Mouse (Mus musculus) right cerebral cortex, postnatal 25 days (tissue): ENCODE results near the gene Lbhd1.
A peak's percentile ranks its signal among the peaks of the same experiment; 100 is the strongest.
"Not testable (repeated sequence)": the region's sequence is repeated elsewhere in the genome, so short reads cannot be mapped to it uniquely, and the experiment has no call there.

ENCODE experiments used
- DNase-seq: peaks from one replicate; pipeline ENCODE4 v3.0.0; 2022

The Lbhd1 gene

DNA sequence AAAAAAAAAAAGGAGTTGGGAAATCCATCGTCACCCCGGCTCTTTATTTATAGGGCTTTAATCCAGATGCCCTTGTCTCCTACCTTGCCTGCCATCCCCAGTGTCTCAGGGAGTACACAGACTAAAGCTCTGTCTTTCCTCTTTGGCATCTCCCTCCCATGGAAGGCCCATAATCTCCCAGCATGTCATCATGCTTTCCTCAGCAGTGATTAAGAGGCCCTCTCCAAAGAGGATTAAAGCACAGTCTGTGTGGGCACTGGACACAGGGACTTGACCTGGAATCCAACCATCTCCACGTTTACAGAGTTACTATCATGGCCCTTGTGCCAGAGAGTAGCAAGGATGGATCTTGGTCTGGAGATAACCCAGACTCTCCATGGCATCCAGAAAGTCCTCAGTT lies at the start of gene Lbhd1, which contains the start of gene Gm49403:
Gene Lbhd1, plus strand, starts transcription at position 117 of the 400 bp plus-strand sequence.
Gene Gm49403, plus strand, starts transcription at position 315 of the 400 bp plus-strand sequence.
- no peak for DNase-seq

DNA sequence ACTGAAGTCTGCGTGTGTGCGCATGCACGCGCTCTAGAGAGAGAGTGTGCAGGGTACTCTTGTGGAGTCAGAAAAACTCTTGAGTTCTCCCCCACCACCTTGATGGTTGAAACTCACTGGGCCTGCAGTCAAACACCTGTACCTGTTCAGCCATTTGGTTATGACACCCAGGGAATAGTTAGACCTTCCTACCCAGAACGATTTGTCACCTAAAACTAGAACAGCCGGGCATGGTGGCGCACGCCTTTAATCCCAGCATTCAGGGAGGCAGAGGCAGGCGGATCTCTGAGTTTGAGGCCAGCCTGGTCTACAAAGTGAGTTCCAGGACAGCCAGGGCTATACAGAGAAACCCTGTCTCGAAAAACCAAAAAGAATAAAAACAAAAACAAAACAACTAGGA lies 47.2 kb upstream of the Lbhd1 start:
- DNase-seq: not testable (repeated sequence)

DNA sequence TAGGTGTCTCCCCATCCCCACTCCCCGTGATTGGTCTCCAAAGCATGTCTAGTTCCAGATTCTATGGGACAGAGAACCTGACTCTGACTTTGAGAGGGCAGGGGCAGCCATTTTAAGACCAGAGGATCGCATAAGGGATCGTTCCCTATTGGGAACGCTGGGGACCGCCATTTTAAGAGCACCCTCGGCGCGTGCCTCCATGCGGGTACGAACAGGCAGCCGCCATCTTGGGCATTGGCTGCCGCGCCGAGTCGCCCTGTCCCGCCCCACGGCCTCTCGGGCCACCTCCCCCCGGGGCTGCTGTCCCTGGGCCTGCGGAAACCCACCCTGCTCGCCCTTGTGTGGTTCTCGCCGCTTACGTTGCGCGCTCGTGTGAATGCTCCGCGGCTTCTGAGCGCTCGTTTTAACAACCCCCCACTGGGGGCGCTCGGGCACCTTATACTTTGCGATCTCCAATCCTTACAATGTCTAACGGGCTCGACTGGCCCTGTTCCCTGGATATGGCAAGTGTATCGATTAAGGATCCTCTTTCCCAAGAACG lies 46.2 kb upstream of the Lbhd1 start, which contains the start of gene Bscl2:
Gene Bscl2, plus strand, starts transcription at position 217 of the 541 bp plus-strand sequence.
- DNase-seq: peak; percentile 84

DNA sequence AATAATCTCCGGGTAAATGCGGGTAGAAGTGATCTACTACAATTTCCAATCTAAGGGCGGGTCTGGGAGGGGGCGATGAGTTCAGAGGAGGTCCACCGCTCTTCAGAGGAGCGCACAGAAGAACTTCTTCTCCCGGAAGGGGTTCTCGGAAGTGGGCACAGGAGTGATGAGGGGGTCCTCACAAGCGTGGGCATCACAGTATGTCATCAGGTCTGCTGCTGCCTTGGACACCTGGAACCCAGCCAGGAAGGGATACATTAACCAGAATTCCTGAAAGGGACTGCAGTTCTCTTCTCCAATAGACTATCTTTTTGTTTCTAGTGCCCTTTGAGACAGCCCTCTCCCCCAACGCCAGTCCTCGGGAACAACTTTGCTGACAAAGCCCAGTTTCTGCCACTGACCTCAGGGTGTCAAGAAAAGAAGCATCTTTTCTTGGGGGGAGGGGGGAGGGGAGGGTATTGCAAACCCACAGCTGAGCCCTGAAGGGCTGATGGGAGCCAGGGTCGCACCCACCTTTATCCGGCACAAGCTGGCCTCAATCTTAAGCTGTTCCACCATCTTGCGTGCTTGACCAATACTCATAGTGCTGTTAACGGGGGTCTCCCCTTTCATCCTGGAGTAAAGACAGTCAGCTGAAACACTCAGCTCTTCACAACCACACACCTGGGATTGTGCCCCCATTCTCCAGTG lies 45.3 kb upstream of the Lbhd1 start:
- DNase-seq: peak; percentile 44

DNA sequence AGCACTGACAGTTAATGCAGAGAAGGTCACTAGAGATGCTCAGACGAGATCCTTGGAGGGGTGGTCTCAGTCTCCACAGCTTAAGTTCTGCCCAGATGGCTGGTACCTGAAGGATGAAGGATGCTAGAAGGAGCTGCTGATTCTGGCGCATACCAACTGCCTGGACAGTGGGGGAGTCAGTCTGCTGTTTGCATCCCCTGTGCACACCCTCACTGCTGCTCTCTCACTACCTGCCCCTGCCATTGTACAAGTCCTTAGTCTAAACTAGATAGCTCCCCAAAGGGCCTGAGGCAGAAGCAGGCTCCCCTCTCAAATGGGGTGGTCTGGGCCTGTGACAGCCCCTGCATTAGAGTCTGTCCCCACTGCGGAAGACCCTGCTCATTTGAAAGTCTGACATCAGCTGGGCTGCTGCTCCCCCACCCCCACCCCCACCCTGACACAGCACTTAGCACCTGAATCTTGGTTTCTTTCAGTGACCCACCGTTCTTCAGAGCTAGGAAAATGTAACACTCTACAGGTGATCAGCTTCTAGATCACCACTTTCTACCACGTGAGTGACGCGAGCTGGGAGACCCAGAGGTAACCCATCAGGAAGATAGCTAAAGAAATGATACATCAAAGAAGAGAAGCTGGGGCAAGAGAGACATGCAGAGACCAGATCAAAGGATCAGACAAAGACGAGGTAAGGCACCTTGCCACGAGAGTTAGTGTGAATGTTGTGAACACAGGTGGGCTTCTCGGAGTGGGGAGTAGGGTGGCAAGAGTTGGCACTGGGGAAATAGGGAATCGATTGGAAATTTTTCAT lies 44.2 kb upstream of the Lbhd1 start, which contains the start of gene Gng3:
Gene Gng3, minus strand, starts transcription at position 92 of the 805 bp plus-strand sequence.
- DNase-seq: peak; percentile 85

DNA sequence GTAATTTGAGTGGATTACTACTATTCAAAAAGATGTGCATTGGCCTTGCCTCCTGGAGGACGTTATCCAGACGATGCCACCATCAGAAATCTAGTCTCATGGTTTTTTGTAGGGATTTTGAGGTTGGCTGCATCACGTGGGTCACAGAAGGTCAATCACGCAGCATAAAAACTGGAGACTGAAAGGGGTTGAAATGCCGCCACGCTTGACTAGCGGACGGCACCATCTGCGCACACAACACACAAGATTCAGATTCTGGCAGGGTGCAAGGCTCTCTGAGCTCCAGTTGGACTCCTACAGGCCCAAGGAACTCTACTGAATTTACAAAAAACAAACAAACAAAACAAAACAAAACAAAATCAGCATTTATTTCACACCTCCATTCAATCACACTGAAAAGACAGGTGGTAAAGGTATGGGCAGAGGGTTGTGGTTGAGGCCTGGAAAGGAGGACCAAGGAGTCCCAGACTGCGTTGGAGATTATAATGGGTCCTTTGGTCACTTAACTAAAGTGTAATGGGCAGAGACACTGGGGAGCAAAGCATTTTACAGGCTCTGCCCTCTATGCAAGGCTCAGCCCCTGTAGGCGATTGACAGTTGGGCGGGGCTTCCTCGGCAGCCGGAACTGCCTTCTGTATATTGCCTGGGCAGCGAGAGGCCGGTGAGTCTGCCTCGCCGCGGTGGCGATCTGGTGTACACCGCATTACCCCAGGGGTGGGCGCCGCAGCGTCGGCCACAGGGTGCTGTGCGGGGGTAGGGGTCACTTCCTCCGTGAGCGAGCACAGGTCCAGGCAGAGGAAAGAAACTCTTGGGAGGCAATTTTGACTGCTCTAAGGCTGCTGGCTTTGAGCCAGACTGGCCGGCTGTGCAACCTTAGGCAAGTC lies 43.4 kb upstream of the Lbhd1 start:
- DNase-seq: peak; percentile 79

DNA sequence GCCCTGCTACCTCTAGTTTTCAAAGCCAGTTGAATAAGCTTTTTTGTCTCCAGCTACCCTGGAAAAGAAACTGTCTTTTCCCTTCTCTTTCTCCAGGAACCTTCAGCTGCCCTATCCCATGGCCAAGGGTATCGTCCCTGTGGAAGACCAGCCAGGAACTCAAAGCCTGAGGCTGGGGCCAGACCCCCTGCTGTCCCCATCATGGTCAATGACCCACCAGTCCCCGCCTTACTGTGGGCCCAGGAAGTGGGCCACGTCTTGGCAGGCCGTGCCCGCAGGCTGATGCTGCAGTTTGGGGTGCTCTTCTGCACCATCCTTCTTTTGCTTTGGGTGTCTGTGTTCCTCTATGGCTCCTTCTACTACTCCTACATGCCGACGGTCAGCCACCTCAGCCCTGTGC lies 42.5 kb upstream of the Lbhd1 start:
- no peak for DNase-seq

DNA sequence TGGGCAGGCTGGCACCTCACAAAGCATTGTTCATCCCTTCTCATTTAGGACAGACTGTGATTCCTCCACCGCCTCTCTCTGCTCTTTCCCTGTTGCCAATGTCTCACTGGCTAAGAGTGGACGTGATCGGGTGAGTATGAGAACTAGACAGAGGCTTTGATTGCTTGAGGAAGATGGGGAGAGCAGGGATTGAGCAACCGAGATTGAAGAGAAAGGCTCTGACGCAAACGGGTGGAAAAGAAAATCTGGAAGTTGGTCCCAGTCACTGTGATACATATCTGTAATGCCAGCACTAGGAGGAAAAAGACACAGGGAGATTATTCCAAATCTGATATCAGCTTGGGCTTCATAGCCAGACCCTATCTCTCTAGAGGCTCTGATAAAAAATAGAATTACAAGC lies 40.6 kb upstream of the Lbhd1 start:
- no peak for DNase-seq

DNA sequence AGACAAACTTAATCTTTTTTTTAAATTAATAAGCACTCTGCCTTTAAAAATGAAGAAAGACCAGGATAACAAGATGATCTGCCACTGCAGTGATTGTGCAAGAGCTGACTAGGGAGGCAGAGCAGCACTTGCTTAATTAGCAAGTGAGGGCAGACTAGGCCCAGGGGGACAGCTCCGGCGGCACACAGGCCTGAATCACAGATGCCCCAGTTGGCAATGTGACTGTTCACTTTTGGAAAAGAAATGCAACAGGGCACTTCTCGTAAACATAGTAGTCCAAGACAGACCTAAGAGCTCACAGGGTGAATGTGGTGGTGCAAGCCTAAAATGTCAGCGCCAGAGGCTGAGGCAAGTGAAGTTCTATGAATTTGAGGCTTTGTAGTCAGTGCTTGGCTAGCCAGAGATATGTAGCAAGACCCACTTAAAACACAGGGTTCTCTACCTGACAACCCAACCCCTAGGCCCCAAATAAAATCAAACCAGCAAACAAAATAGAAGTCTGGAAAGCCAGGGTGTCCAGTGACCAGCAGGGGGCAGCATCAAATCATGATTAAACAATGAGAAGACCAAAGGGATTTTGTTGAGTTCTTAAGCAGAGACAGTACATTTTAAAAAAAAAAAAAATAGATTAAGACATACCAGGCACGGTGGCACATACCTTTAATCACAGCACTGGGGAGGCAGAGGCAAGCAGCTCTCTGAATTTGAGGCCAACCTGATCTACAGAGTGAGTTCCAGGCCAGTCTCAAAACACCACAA lies 39.0 kb upstream of the Lbhd1 start:
- DNase-seq: peak; percentile 57

DNA sequence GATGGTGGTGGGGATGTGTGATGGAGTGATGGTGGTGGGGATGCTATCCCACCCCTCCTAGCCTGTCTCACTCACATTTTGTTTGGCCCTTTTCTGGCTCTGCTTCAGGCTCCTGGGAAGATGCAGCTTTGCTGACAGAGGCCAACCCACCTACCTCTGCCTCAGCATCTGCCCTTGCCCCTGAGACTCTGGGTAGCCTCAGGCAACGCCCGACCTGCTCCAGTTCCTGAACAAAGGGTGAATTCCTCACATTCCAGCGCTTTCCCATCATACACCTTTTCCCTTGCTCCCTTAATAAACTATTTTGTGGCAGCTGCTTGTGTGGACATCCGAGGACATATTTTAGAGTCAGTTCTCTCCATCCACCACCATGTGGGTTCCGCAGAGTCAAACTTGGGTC lies 35.2 kb upstream of the Lbhd1 start:
- DNase-seq: no peak

DNA sequence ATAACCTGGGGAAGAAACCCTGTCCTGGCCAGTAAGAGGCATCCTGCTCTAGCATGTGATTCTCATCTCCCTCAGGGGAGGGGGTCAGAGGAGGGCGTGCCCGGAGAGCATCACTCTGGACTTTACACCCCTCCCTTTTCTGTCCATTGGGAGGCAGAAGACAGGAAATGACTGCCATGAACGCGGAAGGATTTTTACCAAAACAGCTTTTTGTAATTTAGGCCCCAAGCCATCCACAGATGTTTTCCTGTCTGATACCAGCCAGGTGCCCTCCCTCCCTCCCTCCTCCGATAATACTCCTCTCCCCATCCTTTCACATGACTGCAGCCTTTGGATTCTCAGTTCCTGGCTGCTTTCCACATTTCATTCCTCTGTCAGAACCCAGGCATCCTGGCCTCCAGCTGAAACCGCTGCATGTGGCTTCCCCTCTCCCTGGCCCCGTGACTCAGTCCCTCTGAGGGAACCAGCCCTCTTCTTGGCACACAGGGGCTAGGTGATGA lies 33.1 kb upstream of the Lbhd1 start, which contains the start of gene Lrrn4cl:
Gene Lrrn4cl, plus strand, starts transcription at position 367 of the 500 bp plus-strand sequence.
- no peak for DNase-seq

DNA sequence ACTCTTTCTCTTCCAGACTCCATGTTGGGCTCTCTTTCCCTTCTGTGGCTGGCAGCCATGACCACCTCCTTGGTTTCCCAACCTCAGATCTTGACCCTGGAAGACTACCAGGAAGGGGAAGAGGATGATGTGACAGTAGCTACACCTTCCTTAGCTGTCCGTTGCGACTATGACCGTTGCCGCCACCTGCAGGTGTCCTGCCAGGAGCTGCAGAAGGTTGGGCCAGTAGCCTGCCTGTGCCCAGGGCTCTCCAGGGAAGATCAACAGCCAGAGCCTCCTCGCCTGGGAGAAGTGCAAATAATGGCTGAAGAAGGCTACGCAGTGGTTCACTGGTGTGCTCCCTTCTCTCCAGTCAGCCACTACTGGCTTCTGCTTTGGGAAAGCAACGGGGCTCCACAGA lies 31.9 kb upstream of the Lbhd1 start:
- DNase-seq: no peak

DNA sequence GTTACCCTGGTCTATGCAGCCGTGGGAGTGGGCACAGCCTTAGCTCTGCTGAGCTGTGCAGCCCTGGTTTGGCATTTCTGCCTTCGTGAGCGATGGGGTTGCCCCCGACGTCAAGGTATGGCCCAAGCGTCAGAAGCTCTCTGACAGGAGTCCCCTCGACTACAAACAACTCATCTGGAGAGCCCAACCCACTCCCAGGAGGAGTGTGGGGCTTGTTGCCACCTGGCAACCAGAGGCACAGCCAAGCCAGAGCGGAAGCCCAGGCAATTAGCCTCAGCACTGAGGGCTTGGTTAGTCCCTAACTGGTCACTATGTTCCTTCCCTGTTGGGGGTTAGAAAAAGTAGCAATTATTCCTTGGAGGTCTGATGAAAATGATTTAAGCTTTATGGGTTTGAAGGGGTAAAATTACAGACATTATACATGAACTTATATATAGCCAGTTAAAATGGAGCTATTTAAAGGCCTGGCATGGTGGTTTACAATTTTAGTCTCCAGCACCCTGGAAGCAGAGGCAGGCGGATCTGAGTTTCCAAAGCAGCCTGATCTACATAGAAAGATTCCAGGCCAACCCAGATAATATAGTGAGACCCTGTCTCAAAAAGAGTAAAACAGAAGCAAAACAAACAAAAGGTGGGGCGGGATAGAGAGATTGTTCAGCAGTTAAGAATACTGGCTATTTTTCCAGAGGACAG lies 31.1 kb upstream of the Lbhd1 start:
- peak; percentile 32 for DNase-seq

DNA sequence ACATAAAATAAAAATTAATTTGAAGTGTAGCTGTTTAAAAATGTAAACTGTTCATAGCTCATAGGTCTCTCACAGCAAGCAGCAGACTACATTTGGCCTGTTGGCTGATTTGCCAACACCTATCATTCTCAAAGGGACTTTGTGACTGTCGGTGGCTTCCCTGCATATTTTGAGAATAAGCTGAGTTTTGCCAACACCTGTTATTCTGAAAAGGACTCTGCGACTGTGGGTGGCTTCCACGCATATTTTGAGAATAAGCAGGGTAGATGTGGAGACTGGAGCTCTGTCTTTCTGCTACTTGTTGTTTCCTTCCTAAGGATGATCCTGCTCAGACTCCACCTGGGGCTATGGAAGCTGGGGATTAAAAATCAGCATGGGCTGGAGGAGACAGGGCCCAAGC lies 30.4 kb upstream of the Lbhd1 start:
- no peak for DNase-seq

DNA sequence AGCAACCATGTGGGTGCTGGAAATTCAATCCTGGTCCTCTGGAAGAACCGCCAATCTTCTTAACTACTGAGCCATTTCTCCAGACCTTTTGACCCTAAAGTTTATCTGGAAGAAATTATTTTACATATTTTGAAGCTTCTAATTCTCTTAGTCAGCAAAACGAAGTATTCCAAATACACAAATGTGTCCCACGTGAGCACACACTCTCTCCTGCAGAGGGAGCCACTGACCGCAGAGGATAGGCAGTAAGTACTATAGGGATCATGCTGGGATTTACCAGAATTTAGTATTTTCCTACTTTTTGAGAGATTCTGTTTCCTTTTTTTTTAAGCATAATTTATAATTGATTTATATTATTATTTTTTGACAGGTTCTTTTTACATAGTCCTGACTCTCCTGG lies 25.8 kb upstream of the Lbhd1 start:
- DNase-seq: no peak

DNA sequence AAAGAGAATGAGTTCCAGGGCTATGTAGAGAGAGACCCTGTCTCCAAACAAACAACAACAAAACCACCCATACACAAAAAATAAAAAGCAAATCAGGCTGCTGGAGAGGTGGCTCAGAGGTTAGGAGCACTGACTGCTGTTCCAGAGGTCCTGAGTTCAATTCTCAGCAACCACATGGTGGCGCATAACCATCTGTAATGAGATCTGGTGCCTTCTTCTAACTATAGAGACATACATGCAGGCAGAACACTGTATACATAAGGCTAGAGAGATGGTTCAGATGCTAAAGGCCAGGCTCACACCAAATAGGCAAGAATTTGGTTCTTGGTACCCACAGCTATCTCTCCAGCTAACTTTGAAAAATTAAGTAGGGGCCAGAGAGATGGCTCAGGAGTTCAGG lies 24.5 kb upstream of the Lbhd1 start:
- no peak for DNase-seq

DNA sequence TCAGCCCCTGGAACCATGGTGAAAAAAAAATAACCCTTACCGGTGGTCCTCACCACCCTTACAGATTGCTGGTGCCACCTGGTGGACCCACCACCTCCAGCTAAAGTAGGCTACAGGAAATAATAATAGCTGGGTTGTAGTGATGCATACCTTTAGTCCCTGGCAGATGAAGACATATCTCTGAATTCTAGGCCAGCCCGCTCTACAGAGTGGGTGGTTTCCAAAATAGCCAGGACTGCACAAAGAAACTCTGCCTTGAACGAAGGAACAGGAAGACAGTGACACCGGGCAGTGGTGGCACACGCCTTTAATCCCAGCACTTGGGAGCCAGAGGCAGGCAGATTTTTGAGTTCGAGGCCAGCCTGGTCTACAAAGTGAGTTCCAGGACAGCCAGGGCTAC lies 19.3 kb upstream of the Lbhd1 start:
- no peak for DNase-seq

DNA sequence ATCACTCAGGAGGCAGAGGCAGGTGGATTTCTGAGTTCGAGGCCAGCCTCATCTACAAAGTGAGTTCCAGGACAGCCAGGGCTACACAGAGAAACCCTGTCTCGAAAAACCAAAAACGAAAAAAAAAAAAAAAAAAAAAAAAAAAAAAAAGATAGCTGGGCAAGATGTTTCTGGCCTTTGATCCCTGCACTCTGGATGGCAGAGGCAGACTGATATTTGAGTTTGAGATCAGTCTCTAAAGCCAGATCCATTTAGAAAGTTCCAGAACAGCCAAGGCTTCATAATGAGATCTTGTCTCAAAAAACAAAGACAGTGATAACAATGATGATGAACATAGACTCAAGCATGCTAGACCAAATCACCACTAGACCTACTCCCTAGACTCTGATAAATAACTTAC lies 13.2 kb upstream of the Lbhd1 start:
- DNase-seq: not testable (repeated sequence)

DNA sequence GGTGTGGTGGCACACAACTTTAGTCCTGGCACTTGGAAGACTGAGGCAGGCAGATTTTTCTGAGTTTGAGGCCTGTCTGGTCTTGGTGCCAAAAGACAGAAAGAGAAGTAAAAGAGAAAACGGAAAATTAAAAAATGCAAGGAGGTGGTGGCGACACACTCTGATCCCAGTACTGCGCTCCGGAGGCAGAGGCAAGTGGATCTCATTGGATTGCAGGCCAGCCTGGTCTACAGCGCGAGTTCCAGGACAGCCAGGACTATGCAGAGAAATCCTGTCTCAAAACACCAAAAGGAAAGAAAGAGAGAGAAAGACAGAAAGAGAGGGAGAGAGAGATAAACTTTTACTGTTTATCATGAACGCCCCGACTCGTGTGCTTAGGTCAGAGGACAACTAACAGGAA lies 12.7 kb upstream of the Lbhd1 start:
- no peak for DNase-seq

DNA sequence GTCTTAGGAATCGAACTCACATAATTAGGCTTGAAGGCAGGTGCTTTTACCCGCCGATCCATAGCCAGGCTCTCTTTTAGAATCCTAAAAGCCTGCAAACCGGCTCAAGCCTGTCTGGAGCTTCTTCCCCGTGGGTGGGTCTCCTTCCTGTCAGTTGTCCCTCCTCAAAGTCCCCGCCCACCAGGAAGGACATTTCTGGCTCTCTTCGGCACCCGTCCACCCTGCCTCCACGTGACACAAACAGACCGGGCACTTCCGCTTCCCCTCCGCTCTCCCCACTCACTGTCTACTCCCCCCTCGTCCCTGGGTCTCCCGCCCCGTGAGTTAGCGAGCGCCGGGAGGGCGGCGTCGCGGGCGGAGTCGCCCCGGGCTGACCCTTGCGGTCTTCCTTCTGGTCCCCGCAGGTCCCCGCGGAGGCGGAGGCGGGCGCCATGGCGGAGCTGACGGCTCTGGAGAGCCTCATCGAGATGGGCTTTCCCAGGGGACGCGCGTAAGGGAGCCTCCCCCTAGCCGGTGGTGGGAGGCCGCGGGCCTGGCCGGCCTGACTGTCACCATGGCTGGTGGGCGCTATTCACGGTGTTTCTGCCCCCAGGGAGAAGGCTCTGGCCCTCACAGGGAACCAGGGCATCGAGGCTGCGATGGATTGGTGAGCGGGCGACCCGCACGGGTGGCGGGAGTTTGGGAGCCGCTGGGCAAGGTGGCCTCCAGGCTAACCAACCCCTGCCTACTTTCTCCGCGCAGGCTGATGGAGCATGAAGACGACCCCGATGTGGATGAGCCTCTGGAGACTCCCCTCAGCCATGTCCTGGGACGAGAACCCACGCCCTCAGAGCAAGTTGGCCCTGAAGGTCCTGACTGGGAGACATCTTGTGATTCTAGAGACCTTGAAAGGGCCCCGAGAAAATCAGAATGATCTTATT lies 12.0 kb upstream of the Lbhd1 start, which contains the start of gene Ubxn1:
Gene Ubxn1, plus strand, starts transcription at position 230 of the 920 bp plus-strand sequence.
- DNase-seq: peak; percentile 99
